Mouse (Mus musculus) bone marrow, adult 2 months (tissue): ENCODE data around the gene Map2k5. TPM values are rescaled to one million over a fixed set of nuclear protein-coding genes. Genes with fewer than 3 reads are reported as not detected.

Experiments
- H3K27ac ChIP-seq: fragments of 200-500 bp; 2 replicates; pipeline ENCODE4 v1.5.1; 2012; ENCODE audit warnings: low read depth, mild to moderate bottlenecking, control low read depth, inconsistent platforms, low read length; ENCODE audit not compliant: control insufficient read depth, poor library complexity, insufficient read depth
- H3K4me1 ChIP-seq: fragments of 200-500 bp; 2 replicates; pipeline ENCODE4 v1.6.1; 2011; ENCODE audit warnings: low read length; ENCODE audit not compliant: control insufficient read depth, insufficient read depth
- H3K4me3 ChIP-seq: fragments of 200-500 bp; replicated peaks from 2 replicates; pipeline ENCODE3; 2011; ENCODE audit warnings: mild to moderate bottlenecking, low read depth, low read length, control low read depth; ENCODE audit not compliant: control insufficient read depth
- CTCF ChIP-seq: fragments of 200-500 bp; IDR thresholded peaks from 2 replicates; pipeline ENCODE4 v1.5.1; 2011; ENCODE audit warnings: low read length, control low read depth; ENCODE audit not compliant: control insufficient read depth, insufficient read depth
- POLR2A ChIP-seq: fragments of 200-500 bp; IDR thresholded peaks from 2 replicates; pipeline ENCODE4 v1.6.1; 2011; ENCODE audit warnings: low read depth, mild to moderate bottlenecking, control low read depth, low read length, borderline replicate concordance; ENCODE audit not compliant: control insufficient read depth
- WGBS: fragments of 180-500 bp; shearing (Covaris S2); methylation state at CpG from one replicate; pipeline ENCODE4 v1.1.7; 2018; 5-methylcytosine and 5-hydroxymethylcytosine counted together
- polyA plus RNA-seq: library from polyadenylated mRNA; stranded (reverse); fragments of >200 nt; gene quantifications from 2 replicates; pipeline ENCODE4 v1.2.4, GENCODE M21; 2011; ENCODE audit warnings: low replicate concordance; ENCODE audit not compliant: missing spikeins, insufficient read depth, insufficient read length

Gene Map2k5
- polyA plus RNA-seq, 1 experiment = 13.9 TPM

DNA sequence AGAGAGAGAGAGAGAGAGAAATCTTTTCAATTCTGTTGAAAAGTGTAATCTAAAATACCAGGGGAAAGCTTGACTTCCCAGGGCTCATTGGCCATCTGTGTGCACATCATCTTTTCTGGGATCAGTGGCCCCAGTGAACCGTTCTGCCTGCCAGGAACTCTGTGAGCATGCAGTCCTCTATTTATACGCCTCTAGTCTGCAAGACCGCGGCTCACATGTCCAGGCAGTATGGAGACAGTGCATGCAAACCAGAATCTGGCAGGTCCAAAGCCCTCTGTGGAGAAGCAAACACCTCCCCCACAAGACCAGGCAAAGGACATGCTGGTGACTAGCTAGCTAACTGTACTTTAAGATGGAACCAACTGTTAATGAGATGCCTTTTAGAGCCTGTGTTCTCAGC is 41.9 kb downstream of the Map2k5 start:
- Histone ChIP-seq H3K27ac (no peak overlapping the region), H3K4me1 (no peaks in the 10 kb centered on the region), H3K4me3 (no peak overlapping the region)
- 92% methylated on average over 4 of the region's 4 CpGs for WGBS
- TF ChIP-seq POLR2A = no peak
- TF ChIP-seq CTCF = no peak

DNA sequence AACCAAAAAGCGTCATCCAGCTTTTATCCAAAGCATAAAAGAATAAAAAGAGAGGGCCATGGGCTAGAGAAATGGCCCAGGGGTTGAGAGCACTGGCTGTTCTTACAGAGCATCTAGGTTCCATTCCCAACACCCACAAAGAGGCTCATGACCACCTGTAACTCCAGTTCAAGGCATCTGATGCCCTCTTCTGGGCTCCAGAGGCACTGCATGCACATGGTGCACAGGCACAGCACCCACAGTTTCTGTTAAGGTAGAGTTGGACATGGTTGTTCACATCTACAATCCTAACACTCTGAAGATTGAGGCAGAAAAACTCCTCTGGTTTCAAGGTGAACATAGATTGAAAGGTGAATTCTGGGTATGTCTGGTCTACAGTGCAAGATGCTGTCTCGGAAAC is 44.6 kb downstream of the Map2k5 start:
- Histone ChIP-seq H3K27ac (no peak overlapping the region), H3K4me3 (no peak overlapping the region), H3K4me1 (no peaks in the 10 kb centered on the region)
- WGBS = 90% methylated on average over 2 of the region's 2 CpGs
- TF ChIP-seq POLR2A (no peak), CTCF (peak; percentile 47)

DNA sequence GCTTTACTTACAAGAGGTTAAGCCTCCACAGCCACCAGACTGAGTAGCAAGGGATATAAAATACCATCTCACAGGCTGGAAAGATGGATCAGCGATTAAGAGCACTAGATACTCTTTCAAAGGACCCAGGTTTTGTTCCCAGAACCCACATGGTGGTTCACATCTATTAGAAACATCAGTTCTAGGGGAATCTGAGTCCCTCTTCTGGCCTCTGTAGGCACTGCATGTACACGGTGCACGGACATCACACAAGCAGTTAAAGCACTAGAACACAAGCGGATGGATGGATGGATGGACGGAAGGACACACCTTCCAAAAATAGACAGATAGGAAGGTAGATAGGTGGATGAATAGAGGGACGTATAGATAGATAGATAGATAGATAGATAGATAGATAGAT is 46.5 kb downstream of the Map2k5 start:
- H3K4me1 ChIP-seq = no peaks in the 10 kb centered on the region
- no peak overlapping the region for H3K4me3 ChIP-seq
- TF ChIP-seq POLR2A (no peak), CTCF (no peak)
- WGBS = 89% methylated on average over 6 of the region's 6 CpGs
- no peak overlapping the region for H3K27ac ChIP-seq

GRCm38 (mm10) chr9:63328958-63329685 is 48.6 kb downstream of the Map2k5 start:
- WGBS = 88% methylated on average over 15 of the region's 15 CpGs

DNA sequence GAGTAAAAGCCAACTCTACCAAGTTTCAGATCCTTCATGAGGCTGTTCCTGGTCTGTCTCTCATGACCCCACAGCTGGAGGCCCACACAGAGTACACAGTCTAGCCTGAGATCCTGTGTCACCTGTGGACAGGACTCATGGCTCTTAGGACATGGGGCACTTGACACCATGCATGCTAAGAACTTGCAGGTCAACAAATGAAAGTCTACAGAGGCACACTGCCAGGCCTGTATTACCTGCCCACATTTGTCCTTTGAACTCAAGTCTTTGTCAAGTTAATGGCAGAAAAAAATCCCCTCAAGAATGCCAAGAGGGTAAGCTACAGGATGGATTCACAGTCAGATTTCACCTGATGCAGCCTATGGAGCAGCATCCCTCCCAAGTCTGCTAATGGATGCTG is 62.5 kb downstream of the Map2k5 start:
- TF ChIP-seq CTCF (no peak), POLR2A (no peak)

More at GRCm38 (mm10) chr9:63328958-63329685, 48.6 kb downstream of the Map2k5 start:
- no peak overlapping the region for H3K4me3 ChIP-seq
- TF ChIP-seq POLR2A (no peak), CTCF (no peak)
- no peak overlapping the region for H3K27ac ChIP-seq
- H3K4me1 ChIP-seq = no peaks in the 10 kb centered on the region

GRCm38 (mm10) chr9:63314126-63314525 is 63.6 kb downstream of the Map2k5 start:
- no peak for TF ChIP-seq CTCF
- Histone ChIP-seq H3K4me1 (no peaks in the 10 kb centered on the region; the same call in 1 of the 2 replicates), H3K4me3 (no peak overlapping the region), H3K27ac (no peak overlapping the region)
- 75% methylated on average over 4 of the region's 4 CpGs for WGBS

More for the DNA sequence above, 62.5 kb downstream of the Map2k5 start:
- Histone ChIP-seq H3K27ac (no peak overlapping the region), H3K4me1 (no peaks in the 10 kb centered on the region; the same call in 1 of the 2 replicates), H3K4me3 (no peak overlapping the region)

DNA sequence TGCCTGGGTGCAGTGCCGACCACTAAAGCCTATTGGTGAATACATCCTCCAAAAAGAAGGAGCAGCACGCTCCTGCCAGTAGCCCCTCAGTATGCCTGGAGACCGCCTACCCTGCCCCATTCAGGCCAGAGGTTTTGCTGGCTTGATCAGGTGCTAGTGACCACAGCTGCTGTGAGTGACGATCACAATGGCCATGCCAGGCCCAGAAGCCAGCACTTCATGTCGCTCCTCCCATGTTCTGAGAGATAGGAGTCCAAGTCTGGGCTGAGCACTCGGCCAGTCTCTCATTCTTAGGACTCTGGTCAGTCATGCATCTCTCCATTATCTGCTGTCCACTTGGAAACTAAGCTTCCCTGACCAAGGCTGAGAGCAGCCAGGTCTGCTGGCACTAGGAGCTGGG is 67.7 kb downstream of the Map2k5 start:
- no peaks in the 10 kb centered on the region for H3K4me1 ChIP-seq
- no peak overlapping the region for H3K27ac ChIP-seq
- TF ChIP-seq POLR2A (no peak), CTCF (no peak)
- WGBS = 76% methylated on average over 6 of the region's 6 CpGs
- H3K4me3 ChIP-seq = no peak overlapping the region

- Histone ChIP-seq H3K27ac (no peak overlapping the region), H3K4me3 (no peak overlapping the region), H3K4me1 (no peaks in the 10 kb centered on the region)
- 6% methylated on average over 5 of the region's 5 CpGs for WGBS
- TF ChIP-seq CTCF (no peak), POLR2A (no peak)
Observed at GRCm38 (mm10) chr9:63309008-63309407, 68.7 kb downstream of the Map2k5 start.

- Histone ChIP-seq H3K27ac (no peak overlapping the region), H3K4me3 (no peak overlapping the region), H3K4me1 (no peaks in the 10 kb centered on the region)
- WGBS = 83% methylated on average over 4 of the region's 4 CpGs
- TF ChIP-seq CTCF (no peak), POLR2A (no peak)
Observed at GRCm38 (mm10) chr9:63308441-63308840, 69.3 kb downstream of the Map2k5 start.
